Comparison of ENCODE assay signal across 24 mouse cellular contexts in genomic region chr6:38762006-38762405, GRCm38 (mm10).
A peak's percentile ranks its signal among the peaks of the same experiment; 100 is the strongest.
DNase-seq lines count a peak whose midpoint lies in the region; ATAC-seq lines count a peak whose summit lies in the region.
"Had no signal": no experiment of that assay in that cellular context is flagged by ENCODE, and none has a peak within 500 bp of the region (broad histone marks: within the 10 kb centered on the region; RNA-seq: fewer than 3 reads in every experiment).

No protein-coding gene starts in this region.

- no peaks in the 10 kb centered on the region for H3K27me3 ChIP-seq in hindbrain, embryonic 10.5 days (ENCODE audit: insufficient read depth, poor library complexity, severe bottlenecking)
- no peaks in the 10 kb centered on the region for H3K27me3 ChIP-seq in hindbrain, embryonic 13.5 days
- H3K27me3 ChIP-seq in kidney, embryonic 14.5 days (ENCODE audit: control insufficient read depth, insufficient read depth, low read length) = no peaks in the 10 kb centered on the region
- H3K27me3 ChIP-seq in liver, embryonic 13.5 days = no peaks in the 10 kb centered on the region
- H3K27me3 ChIP-seq in liver, embryonic 12.5 days (replicated peaks) = no peaks in the 10 kb centered on the region
- H3K27me3 ChIP-seq: embryonic facial prominence, embryonic 13.5 days; forebrain, embryonic 12.5 days; forebrain, embryonic 15.5 days; heart, embryonic 13.5 days; hindbrain, embryonic 15.5 days had no signal

- DNase-seq in heart, adult 11 months = peak; percentile 52
- DNase-seq in heart, adult 8-10 months (ENCODE audit: low spot score) = no peak
- DNase-seq in hindbrain, embryonic 10.5 days (ENCODE audit: low spot score) = no peak
- no peak for DNase-seq in kidney, postnatal 36 days
- DNase-seq in liver, embryonic 13.5 days = no peak
- DNase-seq: adrenal gland, adult 8-10 months; adrenal gland, postnatal 25 days; cerebellum, adult 11-12 months; cerebellum, adult 8-10 months; cerebellum, postnatal 10 days; cerebellum, postnatal 36 days; gastrocnemius, postnatal 25 days; heart, adult 2 months had no signal

- no peaks in the 10 kb centered on the region for H3K9me3 ChIP-seq in hindbrain, embryonic 10.5 days
- H3K9me3 ChIP-seq in hindbrain, embryonic 13.5 days = no peaks in the 10 kb centered on the region
- no peaks in the 10 kb centered on the region for H3K9me3 ChIP-seq in kidney, embryonic 14.5 days (ENCODE audit: control insufficient read depth, low read length)
- H3K9me3 ChIP-seq in liver, embryonic 13.5 days (replicated peaks) = no peaks in the 10 kb centered on the region
- no peaks in the 10 kb centered on the region for H3K9me3 ChIP-seq in liver, embryonic 12.5 days (replicated peaks)
- H3K9me3 ChIP-seq: embryonic facial prominence, embryonic 10.5 days; embryonic facial prominence, embryonic 13.5 days; forebrain, embryonic 12.5 days; forebrain, embryonic 15.5 days; heart, embryonic 13.5 days; hindbrain, embryonic 15.5 days had no signal

- H3K4me3 ChIP-seq in hindbrain, embryonic 10.5 days = no peak overlapping the region
- H3K4me3 ChIP-seq in hindbrain, embryonic 13.5 days = no peak overlapping the region
- H3K4me3 ChIP-seq in kidney, embryonic 14.5 days (ENCODE audit: low read length) = no peak overlapping the region
- no peak overlapping the region for H3K4me3 ChIP-seq in liver, embryonic 13.5 days (replicated peaks)
- no peak overlapping the region for H3K4me3 ChIP-seq in liver, embryonic 12.5 days
- H3K4me3 ChIP-seq: embryonic facial prominence, embryonic 10.5 days; embryonic facial prominence, embryonic 13.5 days; erythroblast, embryonic 14.5 days; forebrain, embryonic 12.5 days; forebrain, embryonic 15.5 days; heart, adult 2 months; heart, embryonic 13.5 days; hindbrain, embryonic 15.5 days had no signal

- ATAC-seq in hindbrain, embryonic 13.5 days (ENCODE audit: low FRiP score) = no peak
- ATAC-seq in kidney, embryonic 14.5 days (ENCODE audit: low FRiP score, low TSS enrichment) = no peak
- ATAC-seq in liver, embryonic 13.5 days (ENCODE audit: low read depth) = no peak
- ATAC-seq in liver, embryonic 12.5 days = no peak
- ATAC-seq: activated CD4-positive, CD25-positive, alpha-beta regulatory T cell, adult 4 months had no signal

- 0 out of 2 replicates have a peak overlapping the region, but pooled peaks have one; percentile 29 for H3K27ac ChIP-seq in hindbrain, embryonic 10.5 days
- no peak overlapping the region for H3K27ac ChIP-seq in hindbrain, embryonic 13.5 days
- peak overlapping the region; percentile 48; the same call in 1 of the 2 replicates for H3K27ac ChIP-seq in kidney, embryonic 14.5 days (ENCODE audit: low read depth, low read length)
- H3K27ac ChIP-seq in liver, embryonic 13.5 days = peak overlapping the region; percentile 15; the same call in 1 of the 2 replicates
- no peak overlapping the region for H3K27ac ChIP-seq in liver, embryonic 12.5 days
- H3K27ac ChIP-seq: embryonic facial prominence, embryonic 10.5 days; embryonic facial prominence, embryonic 13.5 days; forebrain, embryonic 12.5 days; forebrain, embryonic 15.5 days; heart, adult 2 months; heart, embryonic 13.5 days; hindbrain, embryonic 15.5 days had no signal

- H3K9ac ChIP-seq in hindbrain, embryonic 13.5 days = no peak overlapping the region
- H3K9ac ChIP-seq in kidney, embryonic 14.5 days (ENCODE audit: low read depth, low read length) = no peak overlapping the region
- H3K9ac ChIP-seq in liver, embryonic 13.5 days = no peak overlapping the region
- H3K9ac ChIP-seq in liver, embryonic 12.5 days = no peak overlapping the region
- H3K9ac ChIP-seq: embryonic facial prominence, embryonic 13.5 days; forebrain, embryonic 12.5 days; forebrain, embryonic 15.5 days; heart, embryonic 13.5 days; hindbrain, embryonic 15.5 days had no signal

- 63% methylated on average over 7 of the region's 7 CpGs for WGBS in hindbrain, embryonic 10.5 days
- WGBS in hindbrain, embryonic 13.5 days = 65% methylated on average over 7 of the region's 7 CpGs
- WGBS in kidney, embryonic 14.5 days = 87% methylated on average over 7 of the region's 7 CpGs
- 90% methylated on average over 7 of the region's 7 CpGs for WGBS in liver, embryonic 13.5 days (ENCODE audit: insufficient replicate concordance)
- WGBS in liver, embryonic 12.5 days (ENCODE audit: insufficient replicate concordance) = 89% methylated on average over 7 of the region's 7 CpGs

- H3K4me1 ChIP-seq in hindbrain, embryonic 10.5 days (replicated peaks) = peaks cover 57% of the 10 kb centered on the region
- peaks cover 73% of the 10 kb centered on the region for H3K4me1 ChIP-seq in hindbrain, embryonic 13.5 days (replicated peaks)
- H3K4me1 ChIP-seq in kidney, embryonic 14.5 days (ENCODE audit: control insufficient read depth, insufficient read depth, low read length) = peaks cover 10% of the 10 kb centered on the region; the same call in 1 of the 2 replicates
- peaks cover 82% of the 10 kb centered on the region for H3K4me1 ChIP-seq in liver, embryonic 13.5 days (replicated peaks)
- peaks cover 79% of the 10 kb centered on the region for H3K4me1 ChIP-seq in liver, embryonic 12.5 days

- H3K4me2 ChIP-seq in hindbrain, embryonic 13.5 days = no peak overlapping the region
- H3K4me2 ChIP-seq in kidney, embryonic 14.5 days (replicated peaks; ENCODE audit: low read depth, low read length) = no peak overlapping the region
- no peak overlapping the region for H3K4me2 ChIP-seq in liver, embryonic 13.5 days
- H3K4me2 ChIP-seq in liver, embryonic 12.5 days = no peak overlapping the region
- H3K4me2 ChIP-seq: embryonic facial prominence, embryonic 13.5 days; forebrain, embryonic 12.5 days; forebrain, embryonic 15.5 days; heart, embryonic 13.5 days; hindbrain, embryonic 15.5 days had no signal

- peaks cover 25% of the 10 kb centered on the region for H3K36me3 ChIP-seq in hindbrain, embryonic 10.5 days
- peaks cover 7% of the 10 kb centered on the region; the same call in 1 of the 2 replicates for H3K36me3 ChIP-seq in hindbrain, embryonic 13.5 days
- H3K36me3 ChIP-seq in kidney, embryonic 14.5 days (ENCODE audit: control insufficient read depth, insufficient read depth, low read length) = peaks cover 7% of the 10 kb centered on the region; the same call in 1 of the 2 replicates
- peaks cover 60% of the 10 kb centered on the region for H3K36me3 ChIP-seq in liver, embryonic 13.5 days
- peaks cover 70% of the 10 kb centered on the region for H3K36me3 ChIP-seq in liver, embryonic 12.5 days
- H3K36me3 ChIP-seq: forebrain, embryonic 15.5 days; hindbrain, embryonic 15.5 days had no signal

Comparison
In these comparisons a context has a peak if more than half of its experiments do, and no peak if none do; other contexts are left out.
1. H3K27ac ChIP-seq: peak in hindbrain, embryonic 10.5 days (single experiment), kidney, embryonic 14.5 days (single experiment) and liver, embryonic 13.5 days (single experiment); none in hindbrain, embryonic 13.5 days (single experiment) and liver, embryonic 12.5 days (single experiment).